Mouse (Mus musculus) embryonic stem cell, embryonic (primary cell): ENCODE data around the gene Mau2.

ENCODE experiments used
- CTCF ChIA-PET, 4 experiments: fragments of 300-600 bp in 2 of 4; fragments of 350-600 bp in 2 of 4; sonication (Branson Sonifier 250); formaldehyde crosslinking; loops; one replicate each; lab custom pipeline; 2022; ENCODE audit warnings: inconsistent platforms in 2 of 4; lab: Charles Lee
- POLR2A ChIA-PET, 4 experiments: fragments of 300-600 bp in 2 of 4; fragments of 350-600 bp in 2 of 4; sonication (Branson Sonifier 250); formaldehyde crosslinking; loops; one replicate each; lab custom pipeline; 2022; ENCODE audit warnings: antibody characterized with exemption in 4 of 4, inconsistent platforms in 1 of 4; lab: Charles Lee

The Mau2 gene

GRCm38 (mm10) chr8:70050434-70050833 lies 7.9 kb upstream of the Mau2 start:
- CTCF ChIA-PET: interaction anchor here in 3 of 4 experiments (0.6 to 2.1 kb wide), 9 partner anchors 13 to 281 kb away, joined by 3 to 5 read pairs (median 3); partner anchors contain the start of gene Nr2c2ap (in 1 of the 3)
- POLR2A ChIA-PET: interaction anchor here (0.5 to 2.2 kb wide), 12 partner anchors 9 to 423 kb away, joined by 3 to 16 read pairs (median 4); partner anchors contain the start of genes Mau2 (in 1 of the 4) and Sugp1 (in 1 of the 4)

- ChIA-PET POLR2A (interaction anchor here (0.6 to 2.2 kb wide), 7 partner anchors 9 to 131 kb away, joined by 3 to 7 read pairs (median 5); no protein-coding TSS in a partner anchor), CTCF (interaction anchor here in 1 of 4 experiments (0.6 kb wide), 1 partner anchor 28 kb away, joined by 4 read pairs; no protein-coding TSS in a partner anchor)
Observed at GRCm38 (mm10) chr8:70049662-70050061, 7.1 kb upstream of the Mau2 start.

DNA sequence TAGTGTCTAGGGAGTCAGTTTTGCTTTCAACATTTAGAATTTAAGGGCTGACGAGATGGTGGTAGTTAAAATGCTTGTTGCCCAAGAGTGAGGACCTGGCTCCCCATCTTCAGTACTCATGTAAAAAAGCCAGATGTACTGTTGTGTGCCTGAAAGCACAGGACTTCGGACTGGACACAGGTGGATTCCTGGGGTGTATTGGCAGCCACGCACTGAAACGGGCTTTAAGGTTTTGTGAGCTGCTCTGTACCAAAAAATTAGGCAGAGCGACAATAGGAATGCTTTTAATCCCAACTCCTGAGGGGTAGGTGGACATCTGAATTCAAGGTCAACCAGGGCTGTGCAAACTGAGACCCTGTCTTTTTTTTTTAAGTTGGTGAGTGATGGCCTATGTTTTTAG lies 1.5 kb upstream of the Mau2 start:
- ChIA-PET POLR2A (interaction anchor here in 1 of 4 experiments (0.5 to 1.5 kb wide), 3 partner anchors 8 to 138 kb away, joined by 3 to 4 read pairs (median 4); no protein-coding TSS in a partner anchor), CTCF (no interaction called here)

GRCm38 (mm10) chr8:70041885-70042546 lies 518 bp downstream of the Mau2 start:
- ChIA-PET CTCF (interaction anchor here in 2 of 4 experiments (0.5 to 0.6 kb wide), 4 partner anchors 38 to 921 kb away, joined by 3 to 7 read pairs (median 5); no protein-coding TSS in a partner anchor), POLR2A (interaction anchor here in 3 of 4 experiments (0.6 to 3.4 kb wide), 61 partner anchors 8 to 502 kb away, joined by 3 to 31 read pairs (median 4); partner anchors contain the start of genes Slc25a42 (in 2 of the 3), Gm20422 (in 1 of the 3), Mef2b (in 1 of the 3) and Tm6sf2 (in 1 of the 3))

- ChIA-PET POLR2A (interaction anchor here in 2 of 4 experiments (0.8 to 1.5 kb wide), 7 partner anchors 9 to 134 kb away, joined by 3 to 5 read pairs (median 4); no protein-coding TSS in a partner anchor), CTCF (interaction anchor here in 1 of 4 experiments (0.6 to 0.7 kb wide), 2 partner anchors 13 to 161 kb away, joined by 3 read pairs; no protein-coding TSS in a partner anchor)
Observed at GRCm38 (mm10) chr8:70037994-70038393, 4.5 kb downstream of the Mau2 start.

GRCm38 (mm10) chr8:70030255-70030654 lies 12.3 kb downstream of the Mau2 start:
- ChIA-PET POLR2A (interaction anchor here in 2 of 4 experiments (0.6 to 2.8 kb wide), 8 partner anchors 10 to 141 kb away, joined by 3 to 10 read pairs (median 6); partner anchors contain the start of genes Mau2 (in 2 of the 2) and Sugp1 (in 2 of the 2)), CTCF (interaction anchor here in 1 of 4 experiments (0.6 kb wide), 1 partner anchor 163 kb away, joined by 4 read pairs; no protein-coding TSS in a partner anchor)

DNA sequence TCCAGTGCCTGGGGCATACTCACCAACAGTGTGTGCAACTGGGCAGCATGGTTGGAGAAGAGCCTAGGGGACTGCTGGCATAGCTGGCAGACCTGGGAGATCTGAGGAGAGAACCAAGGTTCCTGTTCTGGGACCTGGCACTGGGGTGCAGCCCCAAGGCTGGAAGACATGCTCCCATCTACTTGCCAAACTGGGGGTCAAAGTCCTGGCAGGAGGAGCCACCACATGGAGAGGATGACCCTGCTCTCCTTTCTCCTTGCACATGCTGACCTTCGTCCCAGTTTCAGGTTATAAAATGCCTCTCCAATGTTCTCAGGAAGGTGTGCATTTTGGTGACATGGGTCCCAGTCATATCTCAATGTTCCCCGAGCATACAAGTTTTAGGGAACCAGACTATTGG lies 16.4 kb downstream of the Mau2 start:
- ChIA-PET CTCF (no interaction called here), POLR2A (interaction anchor here in 2 of 4 experiments (1.6 to 2.6 kb wide), 5 partner anchors 8 to 107 kb away, joined by 3 to 12 read pairs (median 6); partner anchors contain the start of genes Mau2 (in 1 of the 2) and Sugp1 (in 1 of the 2))

DNA sequence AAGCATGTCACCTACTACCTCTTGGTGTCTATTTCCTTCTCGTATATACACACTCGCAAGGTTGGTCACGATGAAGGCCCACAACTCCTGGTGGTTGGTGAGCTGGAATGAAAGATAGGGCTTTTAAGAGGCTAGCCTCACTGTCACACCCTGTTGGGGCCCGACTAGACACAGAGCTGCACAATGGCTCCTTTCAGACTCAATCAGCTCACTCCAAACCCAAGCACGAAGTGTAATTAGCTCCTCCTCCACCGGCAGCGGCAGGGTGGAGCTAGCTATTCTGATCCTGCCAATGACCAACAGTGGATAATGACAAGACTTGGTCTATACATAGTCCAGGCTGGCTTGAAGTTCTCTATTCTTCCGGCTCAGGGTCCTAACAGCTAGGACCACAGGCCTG lies 18.9 kb downstream of the Mau2 start:
- CTCF ChIA-PET: interaction anchor here in 2 of 4 experiments (0.9 to 1.3 kb wide), 4 partner anchors 10 to 133 kb away, joined by 3 to 4 read pairs (median 4); no protein-coding TSS in a partner anchor
- POLR2A ChIA-PET: interaction anchor here in 3 of 4 experiments (0.7 to 3.6 kb wide), 14 partner anchors 10 to 120 kb away, joined by 3 to 13 read pairs (median 4); partner anchors contain the start of genes Mau2 (in 3 of the 3), Sugp1 (in 3 of the 3) and Gatad2a (in 1 of the 3)

GRCm38 (mm10) chr8:70015017-70015416 lies 27.5 kb downstream of the Mau2 start:
- CTCF ChIA-PET: no interaction called here
- POLR2A ChIA-PET: interaction anchor here in 2 of 4 experiments (1.4 to 2.6 kb wide), 2 partner anchors 9 to 14 kb away, joined by 5 to 10 read pairs; no protein-coding TSS in a partner anchor

DNA sequence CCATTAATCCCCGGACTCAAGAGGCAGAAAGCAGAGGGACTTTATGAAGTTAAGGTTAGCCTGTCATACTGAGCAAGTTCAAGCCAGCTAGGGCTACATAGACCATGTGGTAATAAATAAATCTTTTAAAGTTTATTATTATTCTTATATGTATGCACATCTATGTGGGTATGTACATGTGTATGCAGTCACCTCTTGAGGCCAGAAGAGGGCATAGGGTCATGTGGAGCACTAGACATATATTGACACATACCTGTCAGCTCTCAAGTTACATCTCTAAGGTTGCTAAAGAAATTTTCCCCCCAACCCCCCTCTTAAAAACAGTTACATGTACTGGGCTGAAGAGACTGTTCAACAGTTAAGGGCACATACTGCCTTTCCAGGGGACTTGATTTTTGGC lies 29.8 kb downstream of the Mau2 start:
- CTCF ChIA-PET: interaction anchor here in 3 of 4 experiments (0.8 to 3.8 kb wide), 9 partner anchors 9 to 348 kb away, joined by 3 to 25 read pairs (median 4); no protein-coding TSS in a partner anchor

DNA sequence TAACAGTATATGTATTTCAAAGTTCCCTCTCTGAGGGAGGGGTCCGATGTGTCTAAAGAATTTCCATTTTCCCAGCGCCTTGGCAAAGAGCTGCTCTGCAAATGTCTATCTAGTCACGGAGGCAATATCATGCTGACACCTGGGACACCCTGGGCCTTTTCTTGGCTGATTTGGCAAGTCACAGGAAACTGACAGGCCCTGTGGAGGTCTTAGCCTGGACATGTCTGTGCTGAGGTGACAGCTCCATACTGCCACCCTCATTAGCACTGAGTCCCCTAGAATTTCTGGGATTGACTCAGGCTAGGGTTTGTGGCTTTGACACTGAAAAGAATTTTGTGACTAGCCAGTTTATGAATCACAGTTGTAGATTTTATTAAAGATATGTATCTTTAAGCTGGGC lies 30.2 kb downstream of the Mau2 start:
- ChIA-PET CTCF (interaction anchor here in 2 of 4 experiments (0.6 to 3.8 kb wide), 8 partner anchors 10 to 348 kb away, joined by 3 to 25 read pairs (median 4); no protein-coding TSS in a partner anchor), POLR2A (interaction anchor here in 3 of 4 experiments (0.6 to 5.4 kb wide), 25 partner anchors 8 to 296 kb away, joined by 3 to 33 read pairs (median 4); partner anchors contain the start of genes Gatad2a (in 1 of the 3), Slc25a42 (in 1 of the 3) and Tm6sf2 (in 1 of the 3))

More for the DNA sequence above, 29.8 kb downstream of the Mau2 start:
- POLR2A ChIA-PET: interaction anchor here in 3 of 4 experiments (0.6 to 5.4 kb wide), 31 partner anchors 9 to 296 kb away, joined by 3 to 33 read pairs (median 4); partner anchors contain the start of genes Gatad2a (in 1 of the 3), Slc25a42 (in 1 of the 3) and Tm6sf2 (in 1 of the 3)

DNA sequence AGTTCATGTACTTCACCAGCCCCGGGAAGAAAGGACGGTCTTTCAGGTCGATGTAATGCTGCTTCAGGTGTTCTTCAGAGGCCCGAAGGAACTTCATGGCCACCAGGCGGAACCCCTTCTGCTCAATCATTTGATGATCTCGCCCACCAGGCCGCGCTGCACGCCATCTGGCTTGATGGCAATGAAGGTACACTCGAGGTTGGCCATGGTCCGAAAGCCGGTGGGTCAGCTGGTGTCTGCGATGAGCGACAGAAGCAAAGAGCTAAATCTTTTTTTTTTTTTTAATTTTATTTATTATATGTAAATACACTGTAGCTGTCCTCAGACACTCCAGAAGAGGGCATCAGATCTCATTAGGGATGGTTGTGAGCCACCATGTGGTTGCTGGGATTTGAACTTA lies 31.7 kb downstream of the Mau2 start:
- CTCF ChIA-PET: interaction anchor here in 3 of 4 experiments (0.6 to 3.8 kb wide), 3 partner anchors 8 to 196 kb away, joined by 3 to 25 read pairs (median 3); no protein-coding TSS in a partner anchor
- POLR2A ChIA-PET: interaction anchor here (0.6 to 5.4 kb wide), 10 partner anchors 9 to 386 kb away, joined by 3 to 33 read pairs (median 4); partner anchors contain the start of gene Zfp868 (in 1 of the 4)

DNA sequence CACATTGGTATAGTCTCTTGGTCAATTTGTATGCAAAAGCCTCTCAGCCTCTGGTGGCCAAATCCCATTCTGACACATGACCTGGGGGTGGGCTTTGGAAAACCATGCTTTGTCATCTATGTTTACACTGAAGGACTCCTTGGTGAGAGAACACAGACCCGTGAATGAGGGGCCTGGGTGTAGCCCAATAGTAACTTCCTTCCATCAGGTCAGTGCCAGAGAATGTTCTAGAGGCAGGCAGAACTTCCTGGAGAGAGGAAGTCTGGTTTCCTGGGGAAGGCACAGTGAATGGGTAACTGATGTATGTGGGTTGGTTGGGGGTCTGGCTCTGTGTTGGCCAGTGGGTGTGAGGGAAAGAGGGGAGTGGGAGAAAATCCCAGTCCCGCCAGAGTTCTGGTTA lies 37.4 kb downstream of the Mau2 start:
- CTCF ChIA-PET: interaction anchor here in 1 of 4 experiments (0.7 kb wide), 1 partner anchor 13 kb away, joined by 4 read pairs; no protein-coding TSS in a partner anchor
- POLR2A ChIA-PET: interaction anchor here in 1 of 4 experiments (1.5 kb wide), 1 partner anchor 86 kb away, joined by 10 read pairs; no protein-coding TSS in a partner anchor

GRCm38 (mm10) chr8:70004345-70004744 lies 38.2 kb downstream of the Mau2 start:
- ChIA-PET CTCF (interaction anchor here in 3 of 4 experiments (0.7 to 5.5 kb wide), 10 partner anchors 8 to 162 kb away, joined by 3 to 116 read pairs (median 5); no protein-coding TSS in a partner anchor), POLR2A (interaction anchor here in 3 of 4 experiments (0.8 to 12.8 kb wide), 18 partner anchors 8 to 379 kb away, joined by 3 to 201 read pairs (median 5); partner anchors contain the start of genes Mau2 (in 1 of the 3), Sugp1 (in 1 of the 3) and Zfp868 (in 1 of the 3))

DNA sequence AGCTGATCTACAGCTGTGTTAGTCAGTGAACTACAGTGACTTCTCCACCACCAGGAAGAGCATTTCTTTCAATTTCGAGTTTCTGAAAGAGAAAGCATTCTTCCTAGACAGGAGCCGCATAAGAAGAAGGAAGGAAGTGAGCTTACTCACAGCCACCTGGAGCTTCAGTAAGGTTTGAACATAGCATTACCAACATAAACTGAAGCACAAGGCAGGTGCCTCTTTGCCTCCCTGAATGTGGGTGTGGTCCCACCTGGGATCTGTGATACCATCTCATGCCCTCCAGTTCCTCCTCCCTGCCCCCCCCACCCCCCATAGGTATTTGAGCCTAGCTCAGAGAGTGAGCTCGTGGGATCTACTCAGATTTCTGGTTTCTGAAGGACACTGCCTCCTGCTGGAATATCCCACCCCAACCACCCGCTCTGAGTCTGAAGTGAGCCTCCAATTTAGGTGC lies 39.3 kb downstream of the Mau2 start:
- ChIA-PET POLR2A (interaction anchor here (0.6 to 12.8 kb wide), 43 partner anchors 9 to 575 kb away, joined by 3 to 201 read pairs (median 4); partner anchors contain the start of genes Mau2 (in 1 of the 4), Sugp1 (in 1 of the 4), Tssk6 (in 1 of the 4) and Zfp868 (in 1 of the 4)), CTCF (interaction anchor here (0.5 to 5.5 kb wide), 34 partner anchors 9 to 755 kb away, joined by 3 to 116 read pairs (median 4); partner anchors contain the start of genes Tm6sf2 (in 1 of the 4) and Zfp868 (in 1 of the 4))

GRCm38 (mm10) chr8:70001892-70002191 lies 40.7 kb downstream of the Mau2 start:
- ChIA-PET CTCF (interaction anchor here (0.6 to 5.5 kb wide), 58 partner anchors 9 to 1597 kb away, joined by 3 to 116 read pairs (median 4); partner anchors contain the start of genes Hapln4 (in 1 of the 4), Ndufa13 (in 1 of the 4), Slc25a42 (in 1 of the 4) and Tm6sf2 (in 1 of the 4)), POLR2A (interaction anchor here (0.6 to 12.8 kb wide), 70 partner anchors 9 to 1987 kb away, joined by 3 to 201 read pairs (median 5); partner anchors contain the start of genes Cilp2 (in 1 of the 4), Gdf1 (in 1 of the 4), Lpar2 (in 1 of the 4) and Slc25a42 (in 1 of the 4))
